Mouse (Mus musculus): ENCODE data around the gene Acy3.
"Not testable (repeated sequence)": the region's sequence is repeated elsewhere in the genome, so short reads cannot be mapped to it uniquely, and the experiment has no call there.

Acy3 gene

GRCm38 (mm10) chr19:4033742-4034141 is 47.4 kb downstream of the Acy3 start:
- in situ Hi-C loops (cut with MboI; ENCODE audit: unreplicated experiment in 2 of 2): no loop called here

DNA sequence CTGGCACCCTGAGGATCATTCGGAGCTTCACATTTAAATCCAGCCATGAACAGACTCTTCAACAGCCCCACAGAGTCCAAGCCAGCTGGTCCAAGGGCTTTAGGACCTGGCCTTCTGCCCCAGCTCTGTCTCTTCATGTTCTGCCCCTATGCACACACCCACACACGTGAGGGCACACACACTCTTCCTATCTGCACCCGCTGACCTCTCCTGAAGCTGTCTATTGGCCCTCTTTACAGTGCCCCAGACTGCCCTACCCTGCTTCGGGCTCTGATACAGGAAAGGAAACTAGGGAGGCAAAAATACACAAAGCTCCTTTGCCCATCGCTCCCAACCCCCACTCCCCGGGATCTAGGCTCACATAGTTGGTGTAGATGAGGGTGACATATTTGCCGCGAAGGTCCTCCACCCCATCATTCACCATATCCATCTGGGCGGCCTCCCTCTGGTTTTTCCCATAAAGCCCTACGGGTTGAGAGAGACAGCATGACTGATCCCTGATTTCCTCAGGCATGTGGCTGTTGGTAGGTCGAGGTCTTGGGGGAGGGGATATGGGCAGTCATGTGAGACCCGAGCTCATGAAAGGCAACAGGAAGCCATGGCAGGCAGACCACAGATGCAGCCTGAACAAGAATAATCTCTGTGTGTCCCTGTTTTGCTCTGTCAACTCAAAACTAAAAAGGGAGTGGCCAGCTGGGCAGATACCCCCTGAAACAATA is 50.1 kb downstream of the Acy3 start:
- in situ Hi-C loops (cut with MboI; ENCODE audit: unreplicated experiment in 2 of 2): no loop called here

GRCm38 (mm10) chr19:4037154-4037787 is 50.9 kb downstream of the Acy3 start:
- in situ Hi-C loops (cut with MboI; ENCODE audit: unreplicated experiment in 2 of 2): not testable (repeated sequence)

GRCm38 (mm10) chr19:4037788-4038232 is 51.4 kb downstream of the Acy3 start, which contains the start of gene Gstp1:
Gstp1 (minus strand) TSS chr19:4037985.
- in situ Hi-C loops (cut with MboI; ENCODE audit: unreplicated experiment in 2 of 2): no loop called here

Measured in v-Abl transformed pro-B cells (cell line).